Mouse (Mus musculus) ES-Bruce4 (cell line): ENCODE data around the gene Tcl1. TPM values are rescaled to one million over a fixed set of nuclear protein-coding genes. Genes with fewer than 3 reads are reported as not detected.

Experiments
- H3K27ac ChIP-seq: 2 replicates; pipeline ENCODE4 v1.5.1; 2012; ENCODE audit warnings: low read length, inconsistent platforms; ENCODE audit not compliant: insufficient read depth
- H3K27me3 ChIP-seq: 2 replicates; pipeline ENCODE4 v1.6.1; 2012; ENCODE audit warnings: mild to moderate bottlenecking, low read length, inconsistent platforms; ENCODE audit not compliant: control insufficient read depth, poor library complexity, insufficient read depth, severe bottlenecking
- H3K36me3 ChIP-seq: 2 replicates; pipeline ENCODE4 v1.6.1; 2012; ENCODE audit warnings: inconsistent platforms, mild to moderate bottlenecking, low read length, moderate library complexity; ENCODE audit not compliant: control insufficient read depth, poor library complexity, insufficient read depth, severe bottlenecking
- H3K4me1 ChIP-seq: one replicate; pipeline ENCODE4 v1.8.1; 2011; ENCODE audit warnings: low read length; ENCODE audit not compliant: control insufficient read depth, insufficient read depth
- H3K4me3 ChIP-seq: 2 replicates; pipeline ENCODE4 v1.5.1; 2011; ENCODE audit warnings: low read depth, mild to moderate bottlenecking, low read length
- H3K9ac ChIP-seq: 2 replicates; pipeline ENCODE4 v1.6.1; 2012; ENCODE audit warnings: low read depth, mild to moderate bottlenecking, inconsistent platforms; ENCODE audit not compliant: poor library complexity, severe bottlenecking
- H3K9me3 ChIP-seq: replicated peaks from 2 replicates; pipeline ENCODE4 v1.6.1; 2012; ENCODE audit warnings: mild to moderate bottlenecking, low read length, inconsistent platforms; ENCODE audit not compliant: control insufficient read depth, poor library complexity, insufficient read depth, severe bottlenecking
- CTCF ChIP-seq: IDR thresholded peaks from one replicate; pipeline ENCODE4 v1.8.1; 2011; ENCODE audit warnings: low read depth, low read length
- EP300 ChIP-seq: IDR thresholded peaks from 2 replicates; pipeline ENCODE4 v1.6.1; 2011; ENCODE audit warnings: low read depth, low read length; ENCODE audit not compliant: insufficient read depth
- POLR2A ChIP-seq: IDR thresholded peaks from one replicate; pipeline ENCODE4 v1.8.1; 2011; ENCODE audit warnings: low read length; ENCODE audit not compliant: insufficient read depth
- polyA plus RNA-seq: library from polyadenylated mRNA; stranded (reverse); fragments of >200 nt; gene quantifications from 2 replicates; pipeline ENCODE4 v1.2.4, GENCODE M21; 2011; ENCODE audit warnings: low read depth; ENCODE audit not compliant: missing spikeins, insufficient read depth, insufficient read length

Tcl1 gene
- polyA plus RNA-seq, 1 experiment = 47.2 TPM

- TF ChIP-seq EP300 = no peak
- no peaks in the 10 kb centered on the region for H3K36me3 ChIP-seq
Observed at GRCm38 (mm10) chr12:105253796-105254195, 31.2 kb upstream of the Tcl1 start.

DNA sequence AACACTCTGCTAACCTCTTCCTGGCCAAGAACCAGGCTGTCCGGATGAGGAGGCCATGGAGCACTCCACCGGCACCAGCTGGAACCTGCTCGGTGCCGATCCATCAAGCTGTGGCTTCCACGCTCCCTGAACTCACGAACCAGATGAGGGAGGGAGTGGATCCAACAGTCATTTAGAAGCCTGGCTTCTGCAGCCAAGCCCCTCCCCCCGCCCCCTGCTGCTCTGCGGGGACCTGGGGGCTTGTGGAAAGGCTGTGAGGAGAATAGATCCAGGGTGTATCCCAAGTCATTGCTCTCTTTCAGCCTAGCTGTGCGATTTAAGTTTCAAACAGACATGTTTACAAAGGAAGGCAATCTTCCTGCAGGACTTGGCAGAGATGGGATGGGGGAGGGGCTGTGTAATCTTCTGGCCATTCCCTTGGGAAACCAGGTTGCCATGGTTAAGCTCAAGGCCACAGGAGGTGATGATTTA lies 26.2 kb upstream of the Tcl1 start:
- H3K4me1 ChIP-seq = peaks cover 2% of the 10 kb centered on the region
- H3K36me3 ChIP-seq = no peaks in the 10 kb centered on the region
- no peaks in the 10 kb centered on the region for H3K27me3 ChIP-seq
- H3K9me3 ChIP-seq = no peaks in the 10 kb centered on the region
- H3K9ac ChIP-seq = no peak overlapping the region
- TF ChIP-seq CTCF (no peak), EP300 (0 out of 2 replicates have a peak, but pooled peaks have one; percentile 15), POLR2A (no peak)
- H3K4me3 ChIP-seq = no peak overlapping the region
- no peak overlapping the region for H3K27ac ChIP-seq

More at GRCm38 (mm10) chr12:105253796-105254195, 31.2 kb upstream of the Tcl1 start:
- Histone ChIP-seq H3K27ac (no peak overlapping the region), H3K9me3 (no peaks in the 10 kb centered on the region), H3K9ac (no peak overlapping the region), H3K27me3 (no peaks in the 10 kb centered on the region), H3K4me3 (no peak overlapping the region), H3K4me1 (peaks cover 4% of the 10 kb centered on the region)

GRCm38 (mm10) chr12:105239060-105239459 lies 16.5 kb upstream of the Tcl1 start:
- TF ChIP-seq POLR2A = no peak
- no peak for TF ChIP-seq EP300
- TF ChIP-seq CTCF = no peak
- no peaks in the 10 kb centered on the region for H3K9me3 ChIP-seq
- H3K36me3 ChIP-seq = no peaks in the 10 kb centered on the region
- H3K4me3 ChIP-seq = no peak overlapping the region
- no peak overlapping the region for H3K9ac ChIP-seq
- no peaks in the 10 kb centered on the region for H3K4me1 ChIP-seq
- no peaks in the 10 kb centered on the region for H3K27me3 ChIP-seq
- no peak overlapping the region for H3K27ac ChIP-seq

- Histone ChIP-seq H3K27ac (no peak overlapping the region), H3K36me3 (no peaks in the 10 kb centered on the region), H3K9ac (no peak overlapping the region), H3K4me3 (no peak overlapping the region), H3K4me1 (no peaks in the 10 kb centered on the region), H3K9me3 (no peaks in the 10 kb centered on the region), H3K27me3 (no peaks in the 10 kb centered on the region)
- TF ChIP-seq CTCF (no peak), EP300 (no peak), POLR2A (no peak)
Observed at GRCm38 (mm10) chr12:105235091-105235490, 12.5 kb upstream of the Tcl1 start.

DNA sequence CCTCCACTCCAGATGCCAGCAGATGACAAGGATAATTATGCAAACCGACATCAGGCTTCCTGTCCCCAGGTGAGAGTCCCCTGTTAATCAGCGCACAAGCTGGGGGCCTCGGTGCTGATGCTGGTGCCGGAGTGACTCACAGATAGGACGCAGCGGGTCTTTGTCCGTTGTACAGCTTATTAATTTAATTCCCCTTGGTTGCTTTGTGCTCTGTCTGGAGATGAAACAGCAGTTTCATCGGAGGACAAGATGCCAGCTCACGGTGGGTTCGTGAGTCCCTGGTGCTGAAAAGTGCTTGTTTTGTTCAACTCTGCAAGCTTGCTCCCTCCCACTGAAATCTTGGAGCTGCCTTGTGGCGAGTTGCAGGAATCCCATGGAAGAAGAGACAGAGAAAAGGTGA lies 11.8 kb upstream of the Tcl1 start:
- H3K36me3 ChIP-seq = no peaks in the 10 kb centered on the region
- no peak overlapping the region for H3K4me3 ChIP-seq
- TF ChIP-seq POLR2A = no peak
- TF ChIP-seq EP300 = no peak
- TF ChIP-seq CTCF = no peak
- H3K9me3 ChIP-seq = no peaks in the 10 kb centered on the region
- H3K27ac ChIP-seq = no peak overlapping the region
- H3K27me3 ChIP-seq = no peaks in the 10 kb centered on the region
- no peaks in the 10 kb centered on the region for H3K4me1 ChIP-seq
- no peak overlapping the region for H3K9ac ChIP-seq

DNA sequence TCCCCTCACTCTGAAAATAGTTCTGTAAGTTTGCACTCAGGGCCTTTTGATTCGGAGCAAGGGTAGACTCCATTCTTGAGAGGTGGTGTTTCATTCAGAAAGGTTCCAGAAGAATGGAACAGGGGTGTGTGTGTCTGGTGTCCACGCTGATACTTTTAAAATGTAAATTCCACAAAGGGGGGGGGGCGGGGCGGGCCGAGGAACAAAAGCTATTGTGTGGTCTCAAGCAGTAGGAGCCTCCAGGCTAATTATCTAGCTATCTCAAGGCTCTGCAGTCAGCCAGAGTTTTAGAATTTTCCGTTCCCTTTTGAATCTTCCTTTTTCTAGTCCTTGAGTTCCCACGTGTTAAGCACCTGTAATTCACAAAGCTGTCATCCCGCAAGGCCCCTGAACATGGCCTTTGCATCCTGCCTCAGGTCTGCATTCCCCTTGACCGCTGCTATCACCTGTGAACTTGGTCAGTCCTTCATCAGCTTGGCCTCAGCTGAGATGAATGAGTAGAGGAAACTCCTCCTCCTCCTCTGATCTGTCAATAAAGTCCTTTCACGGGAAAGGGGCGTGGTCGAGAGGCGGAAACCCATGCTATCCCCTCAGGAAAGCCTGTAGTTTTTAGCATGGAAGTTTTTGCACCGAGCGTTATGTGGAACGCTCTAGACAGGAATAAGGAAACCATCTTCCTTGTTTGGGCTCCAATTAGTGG lies 2.2 kb upstream of the Tcl1 start:
- Histone ChIP-seq H3K36me3 (no peaks in the 10 kb centered on the region), H3K9ac (peak overlapping the region; percentile 40), H3K4me3 (peak overlapping the region; percentile 39), H3K9me3 (no peaks in the 10 kb centered on the region), H3K27me3 (no peaks in the 10 kb centered on the region), H3K27ac (peak overlapping the region; percentile 99), H3K4me1 (peaks cover 8% of the 10 kb centered on the region)
- TF ChIP-seq EP300 (peak; percentile 36; the same call in 1 of the 2 replicates), CTCF (no peak)
